Mouse (Mus musculus): ENCODE measurements at regions not wholly inside any gene's neighbourhood (a gene's known extent, or its start where the extent isn't known, plus 50 kb on each side); places are given as distances from the start of the nearest gene placed in this dataset.

DNA sequence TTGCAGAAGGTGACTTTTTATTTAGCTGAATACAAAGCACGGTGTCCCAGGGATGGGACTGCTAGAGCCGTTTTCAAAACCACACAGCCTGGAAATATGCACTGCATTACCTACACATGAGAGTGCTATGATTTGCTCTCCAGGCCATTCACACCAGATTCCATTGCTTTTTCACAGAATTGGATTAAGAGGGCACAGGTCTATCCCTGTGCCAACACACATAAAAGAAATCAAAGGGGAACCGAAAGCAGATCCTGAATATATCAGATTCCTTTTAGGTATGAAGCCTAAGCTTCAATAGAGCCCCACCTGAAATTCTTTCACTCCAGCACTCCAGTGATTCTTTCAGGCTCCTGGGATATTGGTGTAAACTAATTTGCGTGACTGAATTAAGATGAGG lies 606.2 kb upstream of the Crim1 start:
- DNase-seq (ENCODE audit: low read depth, low spot score) = no peak

GRCm38 (mm10) chr17:77596453-77596852 lies 603.6 kb upstream of the Crim1 start:
- no peak for DNase-seq (ENCODE audit: low read depth, low spot score)

DNA sequence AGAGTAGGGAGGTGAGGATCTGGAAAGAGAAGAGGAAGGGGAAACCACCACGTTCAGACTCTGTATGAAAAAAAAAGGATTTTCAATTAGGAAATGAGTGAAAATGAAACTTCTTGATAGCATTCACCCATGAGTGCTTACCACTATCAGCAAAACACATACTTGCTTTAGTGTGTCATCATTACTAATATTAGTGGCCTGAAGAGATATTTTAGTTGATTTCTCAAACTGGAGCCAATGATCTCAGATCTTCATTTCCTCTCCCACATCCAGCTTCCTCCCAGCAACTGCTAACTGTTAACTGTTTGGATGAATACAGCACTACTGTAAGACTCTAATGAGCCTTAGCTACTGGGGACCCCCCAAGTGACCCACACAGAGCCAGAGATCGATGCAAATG lies 576.6 kb upstream of the Crim1 start:
- DNase-seq (ENCODE audit: low read depth, low spot score) = no peak

GRCm38 (mm10) chr17:77624103-77624502 lies 575.9 kb upstream of the Crim1 start:
- DNase-seq (ENCODE audit: low read depth, low spot score) = no peak

DNA sequence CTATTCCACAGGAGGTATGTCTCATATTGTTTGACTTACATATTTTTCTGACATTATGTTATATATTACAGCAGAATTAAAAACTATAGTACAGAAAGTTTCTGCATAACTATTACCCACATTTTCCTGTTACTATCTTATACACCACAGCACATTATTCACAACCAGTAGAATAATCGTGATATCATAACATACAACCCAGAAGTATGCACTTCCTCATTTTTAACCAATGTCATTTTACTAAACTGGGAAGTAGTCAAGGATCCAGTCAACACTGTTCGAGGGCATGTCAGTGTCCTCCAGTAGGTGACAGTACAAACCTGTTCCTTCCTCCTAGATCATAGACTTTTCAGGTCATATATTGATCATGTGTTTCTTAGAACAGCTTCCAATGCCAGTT lies 557.7 kb upstream of the Crim1 start:
- DNase-seq (ENCODE audit: low read depth, low spot score) = no peak

GRCm38 (mm10) chr17:77648946-77649345 lies 551.1 kb upstream of the Crim1 start:
- DNase-seq (ENCODE audit: low read depth, low spot score) = peak; percentile 32

GRCm38 (mm10) chr17:77651861-77652260 lies 548.2 kb upstream of the Crim1 start:
- no peak for DNase-seq (ENCODE audit: low read depth, low spot score)

Data from brain, embryonic 18.5 days (tissue).